Comparison of ENCODE assay signal across 15 mouse cellular contexts in genomic region chr10:127150471-127150872, GRCm38 (mm10). TPM values are rescaled to one million over a fixed set of nuclear protein-coding genes. Genes with fewer than 3 reads are reported as not detected.
DNase-seq lines count a peak whose midpoint lies in the region; ATAC-seq and TF ChIP-seq lines count a peak whose summit lies in the region.
"Had no signal": no experiment of that assay in that cellular context is flagged by ENCODE, and none has a peak within 500 bp of the region (broad histone marks: within the 10 kb centered on the region; RNA-seq: fewer than 3 reads in every experiment).

No protein-coding gene starts in this region.

- H3K9me3 ChIP-seq in intestine, postnatal 0 days (ENCODE audit: control insufficient read depth), result no peaks in the 10 kb centered on the region
- no peaks in the 10 kb centered on the region for H3K9me3 ChIP-seq in liver, postnatal 0 days (ENCODE audit: low read length)
- H3K9me3 ChIP-seq in lung, postnatal 0 days (ENCODE audit: low read length), result no peaks in the 10 kb centered on the region
- H3K9me3 ChIP-seq in forebrain, embryonic 16.5 days (ENCODE audit: control insufficient read depth, low read length), result no peaks in the 10 kb centered on the region
- no peaks in the 10 kb centered on the region for H3K9me3 ChIP-seq in hindbrain, embryonic 11.5 days (ENCODE audit: control insufficient read depth, low read length)
- H3K9me3 ChIP-seq: midbrain, embryonic 15.5 days had no signal

- H3K27me3 ChIP-seq in C2C12 (ENCODE audit: control insufficient read depth, insufficient read depth, insufficient read length), result no peaks in the 10 kb centered on the region
- no peaks in the 10 kb centered on the region for H3K27me3 ChIP-seq in intestine, postnatal 0 days (replicated peaks; ENCODE audit: control insufficient read depth, insufficient read depth, low read length)
- no peaks in the 10 kb centered on the region for H3K27me3 ChIP-seq in liver, postnatal 0 days (ENCODE audit: insufficient read depth, low read length)
- H3K27me3 ChIP-seq in lung, postnatal 0 days (replicated peaks; ENCODE audit: insufficient read depth, low read length), result no peaks in the 10 kb centered on the region
- no peaks in the 10 kb centered on the region for H3K27me3 ChIP-seq in forebrain, embryonic 16.5 days (replicated peaks; ENCODE audit: control insufficient read depth, insufficient read depth, low read length)
- no peaks in the 10 kb centered on the region for H3K27me3 ChIP-seq in hindbrain, embryonic 11.5 days (ENCODE audit: control insufficient read depth, insufficient read depth, low read length)
- H3K27me3 ChIP-seq: midbrain, embryonic 15.5 days had no signal

- no peak for TF ChIP-seq EP300 in liver, postnatal 0 days (IDR thresholded peaks at IDR 0.05; ENCODE audit: low read depth)
- no peak for TF ChIP-seq EP300 in lung, postnatal 0 days (IDR thresholded peaks at IDR 0.05)

- H3K9ac ChIP-seq in intestine, postnatal 0 days (ENCODE audit: low read depth, low read length), result no peak overlapping the region
- H3K9ac ChIP-seq in liver, postnatal 0 days (replicated peaks), result no peak overlapping the region
- H3K9ac ChIP-seq in lung, postnatal 0 days (replicated peaks; ENCODE audit: low read depth), result no peak overlapping the region
- H3K9ac ChIP-seq in forebrain, embryonic 16.5 days (replicated peaks; ENCODE audit: low read depth, low read length), result no peak overlapping the region
- no peak overlapping the region for H3K9ac ChIP-seq in hindbrain, embryonic 11.5 days (ENCODE audit: low read depth, low read length)
- H3K9ac ChIP-seq: lung, embryonic 14.5 days; midbrain, embryonic 15.5 days had no signal

- H3K4me1 ChIP-seq in intestine, postnatal 0 days (replicated peaks; ENCODE audit: control insufficient read depth, insufficient read depth, low read length), result no peaks in the 10 kb centered on the region
- H3K4me1 ChIP-seq in liver, postnatal 0 days (ENCODE audit: insufficient read depth), result peaks cover 9% of the 10 kb centered on the region
- no peaks in the 10 kb centered on the region for H3K4me1 ChIP-seq in lung, postnatal 0 days (ENCODE audit: insufficient read depth, low read depth, low read length)
- H3K4me1 ChIP-seq in forebrain, embryonic 16.5 days (replicated peaks; ENCODE audit: control insufficient read depth, insufficient read depth, low read length), result no peaks in the 10 kb centered on the region
- no peaks in the 10 kb centered on the region for H3K4me1 ChIP-seq in hindbrain, embryonic 11.5 days (replicated peaks; ENCODE audit: control insufficient read depth, insufficient read depth, low read length)
- H3K4me1 ChIP-seq: midbrain, embryonic 15.5 days had no signal

- ATAC-seq in intestine, postnatal 0 days, result peak; percentile 44
- ATAC-seq in liver, postnatal 0 days, result peak; percentile 78
- no peak for ATAC-seq in lung, postnatal 0 days
- ATAC-seq in forebrain, embryonic 16.5 days, result no peak
- ATAC-seq in hindbrain, embryonic 11.5 days (ENCODE audit: low FRiP score), result no peak
- ATAC-seq: midbrain, embryonic 15.5 days had no signal

- H3K79me3 ChIP-seq in C2C12 (ENCODE audit: low read depth), result no peaks in the 10 kb centered on the region

- no peak overlapping the region for H3K4me3 ChIP-seq in C2C12 (ENCODE audit: insufficient read depth, poor library complexity, severe bottlenecking)
- no peak overlapping the region for H3K4me3 ChIP-seq in intestine, postnatal 0 days (ENCODE audit: low read depth, low read length)
- H3K4me3 ChIP-seq in liver, postnatal 0 days (ENCODE audit: low read depth, low read length), result no peak overlapping the region
- H3K4me3 ChIP-seq in lung, postnatal 0 days (ENCODE audit: low read depth, low read length), result no peak overlapping the region
- H3K4me3 ChIP-seq in forebrain, embryonic 16.5 days (replicated peaks; ENCODE audit: low read length), result no peak overlapping the region
- no peak overlapping the region for H3K4me3 ChIP-seq in hindbrain, embryonic 11.5 days (ENCODE audit: low read depth, low read length)
- H3K4me3 ChIP-seq: layer of hippocampus, adult 2 months; midbrain, embryonic 15.5 days had no signal

- H3K4me2 ChIP-seq in intestine, postnatal 0 days (replicated peaks; ENCODE audit: low read depth), result no peak overlapping the region
- H3K4me2 ChIP-seq in liver, postnatal 0 days (ENCODE audit: low read depth, low read length), result no peak overlapping the region
- H3K4me2 ChIP-seq in lung, postnatal 0 days (replicated peaks; ENCODE audit: low read depth, low read length), result no peak overlapping the region
- H3K4me2 ChIP-seq in forebrain, embryonic 16.5 days (ENCODE audit: low read length), result no peak overlapping the region
- H3K4me2 ChIP-seq in hindbrain, embryonic 11.5 days (replicated peaks; ENCODE audit: low read depth, low read length), result no peak overlapping the region
- H3K4me2 ChIP-seq: lung, embryonic 14.5 days; midbrain, embryonic 15.5 days had no signal

- peak overlapping the region; percentile 32 for H3ac ChIP-seq in C2C12 (ENCODE audit: control insufficient read depth, insufficient read length, low read depth)

- no peak overlapping the region for H3K27ac ChIP-seq in intestine, postnatal 0 days (ENCODE audit: low read depth, low read length)
- H3K27ac ChIP-seq in liver, postnatal 0 days (ENCODE audit: low read depth), result peak overlapping the region; percentile 55
- no peak overlapping the region for H3K27ac ChIP-seq in lung, postnatal 0 days (ENCODE audit: low read length)
- H3K27ac ChIP-seq in forebrain, embryonic 16.5 days (ENCODE audit: low read length), result no peak overlapping the region
- H3K27ac ChIP-seq in hindbrain, embryonic 11.5 days (ENCODE audit: low read depth, low read length), result no peak overlapping the region
- H3K27ac ChIP-seq: layer of hippocampus, adult 2 months; midbrain, embryonic 15.5 days had no signal

- 42% methylated on average over 4 of the region's 4 CpGs for WGBS in intestine, postnatal 0 days
- 58% methylated on average over 4 of the region's 4 CpGs for WGBS in liver, postnatal 0 days (ENCODE audit: insufficient replicate concordance)
- 70% methylated on average over 4 of the region's 4 CpGs for WGBS in lung, postnatal 0 days
- WGBS in forebrain, embryonic 16.5 days, result 90% methylated on average over 4 of the region's 4 CpGs
- WGBS in hindbrain, embryonic 11.5 days, result 77% methylated on average over 4 of the region's 4 CpGs

- H3K36me3 ChIP-seq in C2C12 (ENCODE audit: control insufficient read depth, insufficient read depth), result no peaks in the 10 kb centered on the region
- H3K36me3 ChIP-seq in intestine, postnatal 0 days (ENCODE audit: control insufficient read depth, insufficient read depth), result no peaks in the 10 kb centered on the region
- no peaks in the 10 kb centered on the region for H3K36me3 ChIP-seq in liver, postnatal 0 days (replicated peaks; ENCODE audit: insufficient read depth, low read length)
- no peaks in the 10 kb centered on the region for H3K36me3 ChIP-seq in lung, postnatal 0 days (ENCODE audit: insufficient read depth, low read length)
- no peaks in the 10 kb centered on the region for H3K36me3 ChIP-seq in forebrain, embryonic 16.5 days (ENCODE audit: control insufficient read depth, insufficient read depth)
- H3K36me3 ChIP-seq in hindbrain, embryonic 11.5 days (ENCODE audit: control insufficient read depth, insufficient read depth, low read length), result no peaks in the 10 kb centered on the region
- H3K36me3 ChIP-seq: G1E; midbrain, embryonic 15.5 days had no signal

- DNase-seq in NIH3T3 (ENCODE audit: low read depth), result peak; percentile 45
- peak; percentile 41 for DNase-seq in liver, postnatal 0 days
- DNase-seq in lung, postnatal 0 days (ENCODE audit: low spot score), result no peak
- DNase-seq in adrenal gland, postnatal 14 days, result no peak
- no peak for DNase-seq in hindbrain, embryonic 11.5 days (ENCODE audit: low spot score)
- DNase-seq: heart, postnatal 4 days; lung, embryonic 14.5 days; right cerebral cortex, postnatal 25 days had no signal

- no peak for TF ChIP-seq CTCF in C2C12 (IDR thresholded peaks at IDR 0.05; ENCODE audit: control insufficient read depth, insufficient read depth, insufficient read length)
- no peak for TF ChIP-seq CTCF in intestine, postnatal 0 days (IDR thresholded peaks at IDR 0.05; ENCODE audit: low read depth)
- TF ChIP-seq CTCF in liver, postnatal 0 days (IDR thresholded peaks at IDR 0.05; ENCODE audit: low read depth), result no peak
- no peak for TF ChIP-seq CTCF in lung, postnatal 0 days (IDR thresholded peaks at IDR 0.05)

- no peaks in the 10 kb centered on the region for H3K79me2 ChIP-seq in C2C12 (ENCODE audit: control insufficient read depth, insufficient read depth)

RNA-seq across cellular contexts. Expression of gene B4galnt1, which starts 14.6 kb away (rescaled TPM):
- polyA plus RNA-seq in C2C12 (2012; fragmentation: generic; extraction: Trizol), result 23.8 TPM
- 29.4 and 34.1 TPM in 2 replicates for polyA plus RNA-seq in intestine, postnatal 0 days (2015; fragmentation: Nextera tagmentation; extraction: Ambion mirVana)
- 27.2 and 32.2 TPM in 2 replicates for polyA plus RNA-seq in liver, postnatal 0 days (2015; fragmentation: Nextera tagmentation; extraction: Ambion mirVana)
- polyA plus RNA-seq in lung, postnatal 0 days (2015; fragmentation: Nextera tagmentation; extraction: Ambion mirVana), result 9.1 and 9.6 TPM in 2 replicates
- total RNA-seq in adrenal gland, postnatal 14 days (2021), result 14.6 and 24.7 TPM in 2 replicates
- polyA plus RNA-seq in forebrain, embryonic 16.5 days (2015; fragmentation: Nextera tagmentation; extraction: Ambion mirVana), result 41.5 and 45.8 TPM in 2 replicates
- polyA plus RNA-seq in hindbrain, embryonic 11.5 days (2014; fragmentation: Nextera tagmentation; extraction: Ambion mirVana), result 10.4 and 12.4 TPM in 2 replicates

RNA-seq across cellular contexts. Expression of gene Os9, which starts 29.5 kb away (rescaled TPM):
- polyA plus RNA-seq in C2C12 (2012; fragmentation: generic; extraction: Trizol), result 35.6 TPM
- polyA plus RNA-seq in intestine, postnatal 0 days (2015; fragmentation: Nextera tagmentation; extraction: Ambion mirVana), result 113 and 116 TPM in 2 replicates
- polyA plus RNA-seq in liver, postnatal 0 days (2015; fragmentation: Nextera tagmentation; extraction: Ambion mirVana), result 78.8 and 81.4 TPM in 2 replicates
- polyA plus RNA-seq in lung, postnatal 0 days (2015; fragmentation: Nextera tagmentation; extraction: Ambion mirVana), result 112 and 113 TPM in 2 replicates
- total RNA-seq in adrenal gland, postnatal 14 days (2021), result 97.9 and 108 TPM in 2 replicates
- 125 and 126 TPM in 2 replicates for polyA plus RNA-seq in forebrain, embryonic 16.5 days (2015; fragmentation: Nextera tagmentation; extraction: Ambion mirVana)
- polyA plus RNA-seq in hindbrain, embryonic 11.5 days (2014; fragmentation: Nextera tagmentation; extraction: Ambion mirVana), result 40.3 and 46.6 TPM in 2 replicates

RNA-seq across cellular contexts. Expression of gene Slc26a10, which starts 30.0 kb away (rescaled TPM):
- polyA plus RNA-seq in C2C12 (2012; fragmentation: generic; extraction: Trizol), result 2.9 TPM
- 0.52 and 0.65 TPM in 2 replicates for polyA plus RNA-seq in intestine, postnatal 0 days (2015; fragmentation: Nextera tagmentation; extraction: Ambion mirVana)
- polyA plus RNA-seq in liver, postnatal 0 days (2015; fragmentation: Nextera tagmentation; extraction: Ambion mirVana), result 2.0 TPM in 2 replicates
- 1.0 and 1.1 TPM in 2 replicates for polyA plus RNA-seq in lung, postnatal 0 days (2015; fragmentation: Nextera tagmentation; extraction: Ambion mirVana)
- total RNA-seq in adrenal gland, postnatal 14 days (2021), result 10.4 and 10.8 TPM in 2 replicates
- 1.0 and 1.6 TPM in 2 replicates for polyA plus RNA-seq in forebrain, embryonic 16.5 days (2015; fragmentation: Nextera tagmentation; extraction: Ambion mirVana)
- polyA plus RNA-seq in hindbrain, embryonic 11.5 days (2014; fragmentation: Nextera tagmentation; extraction: Ambion mirVana), result 0.73 and 0.96 TPM in 2 replicates

RNA-seq across cellular contexts. Expression of gene Arhgef25, which starts 39.4 kb away (rescaled TPM):
- polyA plus RNA-seq in C2C12 (2012; fragmentation: generic; extraction: Trizol), result 31.8 TPM
- polyA plus RNA-seq in intestine, postnatal 0 days (2015; fragmentation: Nextera tagmentation; extraction: Ambion mirVana), result 14.4 and 15.1 TPM in 2 replicates
- polyA plus RNA-seq in liver, postnatal 0 days (2015; fragmentation: Nextera tagmentation; extraction: Ambion mirVana), result 1.9 and 2.6 TPM in 2 replicates
- polyA plus RNA-seq in lung, postnatal 0 days (2015; fragmentation: Nextera tagmentation; extraction: Ambion mirVana), result 27.9 and 37.1 TPM in 2 replicates
- total RNA-seq in adrenal gland, postnatal 14 days (2021), result 22.3 and 28.5 TPM in 2 replicates
- 32.3 and 33.0 TPM in 2 replicates for polyA plus RNA-seq in forebrain, embryonic 16.5 days (2015; fragmentation: Nextera tagmentation; extraction: Ambion mirVana)
- 30.1 and 32.0 TPM in 2 replicates for polyA plus RNA-seq in hindbrain, embryonic 11.5 days (2014; fragmentation: Nextera tagmentation; extraction: Ambion mirVana)
- total RNA-seq: neutrophil, adult 5-6 weeks had no signal

RNA-seq across cellular contexts. Expression of gene Dtx3, which starts 45.1 kb away (rescaled TPM):
- 24.4 TPM for polyA plus RNA-seq in C2C12 (2012; fragmentation: generic; extraction: Trizol)
- 22.2 and 24.6 TPM in 2 replicates for polyA plus RNA-seq in intestine, postnatal 0 days (2015; fragmentation: Nextera tagmentation; extraction: Ambion mirVana)
- 8.8 and 8.9 TPM in 2 replicates for polyA plus RNA-seq in liver, postnatal 0 days (2015; fragmentation: Nextera tagmentation; extraction: Ambion mirVana)
- 47.5 and 47.8 TPM in 2 replicates for polyA plus RNA-seq in lung, postnatal 0 days (2015; fragmentation: Nextera tagmentation; extraction: Ambion mirVana)
- total RNA-seq in adrenal gland, postnatal 14 days (2021), result 60.7 and 66.5 TPM in 2 replicates
- 179 and 224 TPM in 2 replicates for polyA plus RNA-seq in forebrain, embryonic 16.5 days (2015; fragmentation: Nextera tagmentation; extraction: Ambion mirVana)
- 143 and 158 TPM in 2 replicates for polyA plus RNA-seq in hindbrain, embryonic 11.5 days (2014; fragmentation: Nextera tagmentation; extraction: Ambion mirVana)

Comparison
In these comparisons a context has a peak if more than half of its experiments do, and no peak if none do; other contexts are left out.
1. DNase-seq: peak in NIH3T3 (single experiment) and liver, postnatal 0 days (single experiment); none in lung, postnatal 0 days (single experiment), adrenal gland, postnatal 14 days (single experiment) and hindbrain, embryonic 11.5 days (single experiment).
2. ATAC-seq: peak in intestine, postnatal 0 days (single experiment) and liver, postnatal 0 days (single experiment); none in lung, postnatal 0 days (single experiment), forebrain, embryonic 16.5 days (single experiment) and hindbrain, embryonic 11.5 days (single experiment).